Comparison of ENCODE assay signal across 10 mouse cellular contexts in the genomic region with DNA sequence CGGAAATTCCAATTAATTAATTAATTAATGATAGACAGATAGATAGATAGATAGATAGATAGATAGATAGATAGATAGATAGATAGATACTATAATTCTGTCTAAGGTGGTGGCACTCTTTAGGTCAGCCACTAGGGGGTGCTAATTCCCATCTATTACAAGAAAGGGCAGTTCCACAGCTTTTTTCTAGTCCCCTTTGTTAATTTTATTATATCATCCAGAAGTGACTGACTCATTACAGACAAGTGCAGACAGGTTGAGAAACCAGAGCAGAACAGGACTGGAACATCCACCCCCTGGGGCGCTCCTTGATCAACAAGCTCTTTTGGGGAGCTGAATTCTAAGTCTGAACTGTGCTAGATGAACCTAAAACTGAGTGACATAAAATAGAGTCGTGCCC. TPM values are rescaled to one million over a fixed set of nuclear protein-coding genes. Genes with fewer than 3 reads are reported as not detected.
DNase-seq lines count a peak whose midpoint lies in the region; ATAC-seq and TF ChIP-seq lines count a peak whose summit lies in the region.
"Had no signal": no experiment of that assay in that cellular context is flagged by ENCODE, and none has a peak within 500 bp of the region (broad histone marks: within the 10 kb centered on the region; RNA-seq: fewer than 3 reads in every experiment).

No protein-coding gene starts in this region.

- H3K4me3 ChIP-seq in hindbrain, embryonic 10.5 days: no peak overlapping the region
- H3K4me3 ChIP-seq in hindbrain, embryonic 13.5 days: no peak overlapping the region
- H3K4me3 ChIP-seq in G1E (ENCODE audit: low read depth, low read length): no peak overlapping the region
- H3K4me3 ChIP-seq: embryonic facial prominence, embryonic 12.5 days; limb, embryonic 15.5 days had no signal

- 35% methylated on average over 3 of the region's 3 CpGs for WGBS in hindbrain, embryonic 10.5 days
- 36% methylated on average over 3 of the region's 3 CpGs for WGBS in hindbrain, embryonic 13.5 days

- ATAC-seq in hindbrain, embryonic 13.5 days (ENCODE audit: low FRiP score): no peak
- ATAC-seq in G1E (ENCODE audit: extremely low read depth, insufficient number of reproducible peaks, low FRiP score, poor library complexity, severe bottlenecking): peak; percentile 42; the same call in 1 of the 2 replicates

- H3K36me3 ChIP-seq in hindbrain, embryonic 10.5 days: no peaks in the 10 kb centered on the region
- H3K36me3 ChIP-seq in hindbrain, embryonic 13.5 days: no peaks in the 10 kb centered on the region
- H3K36me3 ChIP-seq in G1E (replicated peaks): no peaks in the 10 kb centered on the region
- H3K36me3 ChIP-seq: embryonic facial prominence, embryonic 12.5 days; limb, embryonic 15.5 days had no signal

- H3K4me2 ChIP-seq in hindbrain, embryonic 13.5 days: no peak overlapping the region
- H3K4me2 ChIP-seq: embryonic facial prominence, embryonic 12.5 days; limb, embryonic 15.5 days had no signal

- H3K27me3 ChIP-seq in hindbrain, embryonic 10.5 days (ENCODE audit: insufficient read depth, poor library complexity, severe bottlenecking): no peaks in the 10 kb centered on the region
- no peaks in the 10 kb centered on the region for H3K27me3 ChIP-seq in hindbrain, embryonic 13.5 days
- H3K27me3 ChIP-seq in G1E (ENCODE audit: insufficient read depth, low read length): no peaks in the 10 kb centered on the region
- H3K27me3 ChIP-seq: embryonic facial prominence, embryonic 12.5 days; limb, embryonic 15.5 days had no signal

- DNase-seq in hindbrain, embryonic 10.5 days (ENCODE audit: low spot score): peak; percentile 23
- peak; percentile 84 for DNase-seq in 416B (ENCODE audit: low read depth)
- peak; percentile 32 for DNase-seq in G1E (ENCODE audit: low spot score)
- peak; percentile 78 for DNase-seq in embryo, embryonic 10.5 days (ENCODE audit: low spot score)
- peak; percentile 34 to 63 for DNase-seq in kidney, postnatal 36 days
- DNase-seq in retina, postnatal 7 days (ENCODE audit: low read depth, low spot score): peak; percentile 33
- DNase-seq in layer of hippocampus, adult 9-10 months (ENCODE audit: low spot score): no peak

- H3K9ac ChIP-seq in hindbrain, embryonic 13.5 days: no peak overlapping the region
- H3K9ac ChIP-seq: embryonic facial prominence, embryonic 12.5 days; limb, embryonic 15.5 days had no signal

- TF ChIP-seq CTCF in G1E (IDR thresholded peaks at IDR 0.05; ENCODE audit: low read depth, low read length): peak; percentile 49

- peaks cover 8% of the 10 kb centered on the region for H3K4me1 ChIP-seq in hindbrain, embryonic 10.5 days (replicated peaks)
- peaks cover 5% of the 10 kb centered on the region for H3K4me1 ChIP-seq in hindbrain, embryonic 13.5 days (replicated peaks)
- peaks cover 8% of the 10 kb centered on the region for H3K4me1 ChIP-seq in G1E (ENCODE audit: insufficient read depth, low read depth, low read length)
- H3K4me1 ChIP-seq: limb, embryonic 15.5 days had no signal

- H3K9me3 ChIP-seq in hindbrain, embryonic 10.5 days: no peaks in the 10 kb centered on the region
- H3K9me3 ChIP-seq in hindbrain, embryonic 13.5 days: no peaks in the 10 kb centered on the region
- H3K9me3 ChIP-seq in G1E (replicated peaks): no peaks in the 10 kb centered on the region
- H3K9me3 ChIP-seq: embryonic facial prominence, embryonic 12.5 days; limb, embryonic 15.5 days had no signal

- no peak overlapping the region for H3K27ac ChIP-seq in hindbrain, embryonic 10.5 days
- H3K27ac ChIP-seq in hindbrain, embryonic 13.5 days: no peak overlapping the region
- H3K27ac ChIP-seq: embryonic facial prominence, embryonic 12.5 days; limb, embryonic 15.5 days had no signal

RNA-seq across cellular contexts. Expression of a gene that starts 4.7 kb away (rescaled TPM):
- polyA plus RNA-seq in hindbrain, embryonic 10.5 days (2016; fragmentation: Nextera tagmentation; extraction: Ambion mirVana): 152 and 154 TPM in 2 replicates
- polyA plus RNA-seq in hindbrain, embryonic 13.5 days (2015; fragmentation: Nextera tagmentation; extraction: Ambion mirVana): 152 and 161 TPM in 2 replicates
- total RNA-seq in G1E (2014; fragmentation: Nextera tagmentation): 70.9 and 81.8 TPM in 2 replicates
- total RNA-seq in G1E (2017): 118 and 144 TPM in 2 replicates
- 4.9 and 8.6 TPM in 2 replicates for polyA plus RNA-seq in G1E (2012)

Comparison
In these comparisons a context has a peak if more than half of its experiments do, and no peak if none do; other contexts are left out.
1. RNA of a gene that starts 4.7 kb away (polyA plus RNA-seq): 152 to 161 TPM in hindbrain, embryonic 13.5 days and 152 to 154 TPM in hindbrain, embryonic 10.5 days; 4.9 to 8.6 TPM in G1E; every median in the first group is over 10 times any median in the second.